Mouse (Mus musculus) small intestine, adult 2 months (tissue): ENCODE measurements at regions not wholly inside any gene's neighbourhood (a gene's known extent, or its start where the extent isn't known, plus 50 kb on each side); places are given as distances from the start of the nearest gene placed in this dataset.

Source experiments
- H3K27ac ChIP-seq: fragments of 200-500 bp; 2 replicates; pipeline ENCODE4 v1.5.1; 2012; ENCODE audit warnings: low read depth, low read length, control low read depth, inconsistent platforms; ENCODE audit not compliant: insufficient read depth
- H3K27me3 ChIP-seq: fragments of 200-500 bp; 2 replicates; pipeline ENCODE4 v1.6.1; 2012; ENCODE audit warnings: mild to moderate bottlenecking, moderate library complexity, low read length, inconsistent platforms; ENCODE audit not compliant: control insufficient read depth, insufficient read depth
- H3K36me3 ChIP-seq: fragments of 200-500 bp; 2 replicates; pipeline ENCODE4 v1.6.1; 2012; ENCODE audit warnings: mild to moderate bottlenecking, low read length, control low read depth, inconsistent platforms; ENCODE audit not compliant: control insufficient read depth, insufficient read depth
- H3K4me1 ChIP-seq: fragments of 200-500 bp; 2 replicates; pipeline ENCODE4 v1.6.1; 2012; ENCODE audit warnings: low read length, inconsistent platforms, mixed read lengths; ENCODE audit not compliant: control insufficient read depth, insufficient read depth, insufficient read length
- H3K4me3 ChIP-seq: fragments of 200-500 bp; 2 replicates; pipeline ENCODE4 v1.5.1; 2012; ENCODE audit warnings: low read depth, mild to moderate bottlenecking, control low read depth, inconsistent platforms, low read length, moderate library complexity
- CTCF ChIP-seq: fragments of 200-500 bp; IDR thresholded peaks from 2 replicates; pipeline ENCODE4 v1.5.1; 2012; ENCODE audit warnings: low read depth, mild to moderate bottlenecking, control low read depth, inconsistent platforms, low read length, moderate library complexity, mixed read lengths; ENCODE audit not compliant: insufficient replicate concordance, insufficient read length; ENCODE audit errors: extremely low read depth
- POLR2A ChIP-seq: fragments of 200-500 bp; IDR thresholded peaks from 2 replicates; pipeline ENCODE4 v1.6.1; 2012; ENCODE audit warnings: low read depth, mild to moderate bottlenecking, control low read depth, inconsistent platforms, low read length, moderate library complexity
- WGBS: fragments of 180-500 bp; shearing (Covaris S2); methylation state at CpG from one replicate; pipeline ENCODE4 v1.1.7; 2018; 5-methylcytosine and 5-hydroxymethylcytosine counted together

DNA sequence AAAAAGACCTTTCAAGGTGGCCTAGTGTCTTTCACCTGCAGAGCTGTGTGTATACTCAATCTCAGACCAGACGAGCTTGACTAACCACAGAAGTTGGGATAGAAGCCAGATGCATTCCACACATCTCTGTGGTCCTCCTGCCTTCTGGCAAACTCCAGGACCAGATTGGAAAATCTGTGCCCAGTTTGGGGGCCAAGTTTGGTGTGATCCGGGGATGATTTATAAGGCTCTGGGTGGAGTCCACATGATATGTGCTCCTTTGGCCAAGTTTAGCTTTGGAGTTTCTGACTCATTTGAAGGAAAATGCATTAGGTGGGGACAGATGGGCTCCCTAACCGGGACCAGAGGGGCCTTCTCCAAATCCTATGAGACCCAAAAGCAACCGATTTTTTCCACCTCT is 102.9 kb downstream of the Mat2b start:
- no peak for TF ChIP-seq POLR2A
- no peak for TF ChIP-seq CTCF
- Histone ChIP-seq H3K4me3 (no peak overlapping the region), H3K27me3 (no peaks in the 10 kb centered on the region), H3K36me3 (no peaks in the 10 kb centered on the region), H3K27ac (no peak overlapping the region), H3K4me1 (no peaks in the 10 kb centered on the region)
- WGBS, result 70% methylated on average over 4 of the region's 4 CpGs

DNA sequence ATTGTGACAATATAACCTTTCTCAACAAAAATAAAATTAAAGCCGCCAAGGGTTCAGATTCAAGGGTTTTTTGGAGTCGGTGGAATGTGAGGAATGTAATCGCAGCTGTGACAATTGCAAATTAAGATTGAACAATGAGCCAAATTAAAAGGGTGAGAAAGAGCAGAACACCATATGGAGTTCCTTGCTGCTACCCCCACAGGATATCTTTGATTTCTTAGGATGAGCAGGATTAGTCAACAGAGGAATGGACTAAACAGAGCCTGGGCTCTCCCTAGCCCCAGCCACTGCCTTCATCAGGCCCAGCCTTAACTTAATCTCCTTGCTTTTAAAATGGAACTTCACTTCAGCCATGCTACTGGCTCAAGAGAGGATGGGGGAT is 121.3 kb downstream of the Mat2b start:
- H3K36me3 ChIP-seq, result no peaks in the 10 kb centered on the region
- WGBS, result 36% methylated on average over 3 of the region's 3 CpGs
- H3K4me3 ChIP-seq, result no peak overlapping the region
- no peaks in the 10 kb centered on the region for H3K27me3 ChIP-seq
- H3K27ac ChIP-seq, result no peak overlapping the region
- H3K4me1 ChIP-seq, result no peaks in the 10 kb centered on the region
- TF ChIP-seq POLR2A (no peak), CTCF (no peak)

DNA sequence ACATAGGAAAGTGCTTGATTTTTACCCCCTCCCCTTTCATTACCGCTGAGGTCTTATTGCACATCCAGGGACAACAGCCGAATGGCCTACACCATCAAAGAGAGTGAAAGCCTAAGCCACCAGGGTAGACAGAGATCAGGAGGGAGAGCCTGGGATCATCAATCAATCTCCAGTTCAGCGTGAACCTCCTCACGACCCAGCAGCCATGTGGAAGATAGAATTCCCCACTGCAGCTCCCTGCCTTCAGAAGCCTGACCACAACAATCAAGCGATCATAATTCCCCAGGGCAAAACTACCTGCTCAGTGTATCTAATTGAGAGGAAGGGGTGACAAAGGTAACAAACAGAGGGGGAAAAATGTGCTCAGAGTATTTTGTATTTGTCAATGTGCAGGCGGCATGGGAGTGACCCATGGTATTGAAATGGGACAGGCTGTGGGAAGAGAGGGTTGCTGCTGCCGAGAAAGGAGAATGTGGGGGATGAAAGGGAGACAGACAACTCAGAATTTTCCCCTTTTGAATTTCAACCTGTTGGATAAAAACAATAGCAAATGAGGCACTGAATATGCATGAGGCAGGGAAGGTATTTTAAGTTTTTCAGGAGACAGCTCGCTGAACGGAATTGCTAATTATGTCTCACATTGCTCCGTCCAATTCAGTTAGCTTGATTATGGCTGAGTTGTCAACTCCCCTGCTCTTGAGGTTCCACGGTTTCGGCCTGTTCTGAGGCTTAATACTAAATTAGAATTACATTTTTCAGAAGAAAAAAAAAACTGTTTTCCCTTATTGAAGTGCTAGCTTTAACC is 121.8 kb downstream of the Mat2b start:
- Histone ChIP-seq H3K36me3 (no peaks in the 10 kb centered on the region), H3K27ac (no peak overlapping the region), H3K27me3 (no peaks in the 10 kb centered on the region), H3K4me3 (no peak overlapping the region), H3K4me1 (no peaks in the 10 kb centered on the region)
- no peak for TF ChIP-seq POLR2A
- TF ChIP-seq CTCF, result no peak
- WGBS, result 42% methylated on average over 12 of the region's 12 CpGs

DNA sequence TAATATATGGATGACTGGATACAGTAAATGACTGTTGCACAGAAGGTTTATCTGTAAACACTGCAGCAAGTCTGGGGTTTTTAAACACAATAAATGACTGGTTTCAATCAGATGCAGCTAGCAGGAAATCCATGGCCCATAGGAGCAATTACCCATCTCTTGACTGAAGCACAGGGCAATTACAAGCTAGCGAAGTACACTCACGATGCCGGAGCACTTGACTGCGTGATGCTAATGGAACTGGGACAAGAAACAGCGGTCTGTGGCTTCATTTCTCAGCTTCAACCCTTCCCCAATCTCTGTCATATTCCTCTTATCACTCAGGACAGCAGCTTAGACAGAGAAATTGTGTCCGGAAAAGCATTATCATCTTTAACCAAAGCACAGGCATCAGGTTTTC is 132.1 kb downstream of the Mat2b start:
- Histone ChIP-seq H3K4me3 (no peak overlapping the region), H3K27ac (no peak overlapping the region), H3K36me3 (no peaks in the 10 kb centered on the region), H3K4me1 (no peaks in the 10 kb centered on the region), H3K27me3 (no peaks in the 10 kb centered on the region)
- no peak for TF ChIP-seq CTCF
- TF ChIP-seq POLR2A, result no peak
- 84% methylated on average over 6 of the region's 6 CpGs for WGBS

DNA sequence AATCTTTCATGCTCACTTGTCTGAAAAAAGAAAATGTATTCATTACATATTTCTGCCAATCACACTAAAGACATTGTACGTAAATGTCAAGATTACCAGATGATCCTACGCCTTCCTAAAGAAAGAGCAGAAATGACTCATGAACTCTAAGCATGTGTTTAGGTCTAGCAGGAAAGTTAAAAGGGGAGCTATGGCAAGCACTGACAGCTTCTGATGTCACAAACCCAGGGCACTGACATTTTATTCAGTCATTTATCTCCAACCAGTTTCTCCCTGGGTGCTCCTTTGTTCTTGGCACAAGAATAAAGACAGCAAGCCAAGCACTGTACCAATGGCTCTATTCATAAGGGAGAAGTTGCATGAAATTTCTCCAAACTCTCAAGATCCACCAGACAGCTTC is 133.0 kb downstream of the Mat2b start:
- H3K4me1 ChIP-seq, result no peaks in the 10 kb centered on the region
- WGBS, result 95% methylated on average over 2 of the region's 2 CpGs
- TF ChIP-seq POLR2A, result no peak
- no peak for TF ChIP-seq CTCF
- no peak overlapping the region for H3K27ac ChIP-seq
- H3K4me3 ChIP-seq, result no peak overlapping the region
- H3K36me3 ChIP-seq, result no peaks in the 10 kb centered on the region
- H3K27me3 ChIP-seq, result no peaks in the 10 kb centered on the region

DNA sequence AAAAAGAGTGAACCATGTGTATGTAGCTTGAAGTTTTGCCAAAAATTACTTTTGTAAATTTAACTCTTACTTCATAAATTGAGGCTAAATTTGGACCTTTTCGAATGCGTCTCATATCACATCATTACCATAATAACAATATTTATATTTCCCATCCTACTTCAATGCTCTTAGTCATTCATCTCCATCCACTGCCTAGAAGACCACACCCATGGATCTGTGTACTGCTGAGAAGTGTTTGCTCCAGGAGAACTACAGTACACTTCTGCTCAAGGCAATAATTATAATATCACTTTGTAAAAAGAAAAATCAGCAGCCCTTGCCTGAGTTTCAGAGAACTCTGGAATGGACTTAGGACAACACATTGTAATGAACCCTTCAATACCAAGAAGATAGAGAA is 133.6 kb downstream of the Mat2b start:
- Histone ChIP-seq H3K36me3 (no peaks in the 10 kb centered on the region), H3K27ac (no peak overlapping the region), H3K4me3 (no peak overlapping the region), H3K4me1 (no peaks in the 10 kb centered on the region), H3K27me3 (no peaks in the 10 kb centered on the region)
- TF ChIP-seq POLR2A, result no peak
- no peak for TF ChIP-seq CTCF
- 92% methylated on average over 2 of the region's 2 CpGs for WGBS

DNA sequence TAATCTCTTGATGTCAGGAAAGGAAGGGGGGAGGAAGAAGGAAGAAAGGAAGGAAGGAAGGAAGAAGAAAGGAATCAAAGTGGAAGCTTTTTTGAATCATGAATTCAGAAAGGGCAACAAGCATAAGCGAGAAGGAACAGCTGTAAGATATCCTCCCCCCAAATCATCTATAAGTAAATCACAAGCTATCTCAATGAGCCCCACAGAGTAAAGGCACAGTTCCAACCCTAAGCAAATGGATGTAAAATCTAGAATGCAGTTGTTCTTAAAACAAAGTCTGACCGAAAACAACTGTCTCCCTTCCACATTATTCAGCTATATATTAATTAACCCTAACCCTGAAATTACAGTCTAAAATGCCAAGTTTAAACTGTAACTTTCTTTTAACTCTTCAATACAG is 136.5 kb downstream of the Mat2b start:
- TF ChIP-seq POLR2A, result no peak
- no peak for TF ChIP-seq CTCF
- 82% methylated on average over 2 of the region's 2 CpGs for WGBS
- no peaks in the 10 kb centered on the region for H3K36me3 ChIP-seq
- no peaks in the 10 kb centered on the region for H3K4me1 ChIP-seq
- H3K27me3 ChIP-seq, result no peaks in the 10 kb centered on the region
- no peak overlapping the region for H3K4me3 ChIP-seq
- no peak overlapping the region for H3K27ac ChIP-seq
